Mouse (Mus musculus) B cell, adult (primary cell): ENCODE results near the gene Med4. TPM values are rescaled to one million over a fixed set of nuclear protein-coding genes. Genes with fewer than 3 reads are reported as not detected.

Source experiments
- total RNA-seq: library from RNA; stranded (reverse); gene quantifications from 4 replicates; pipeline ENCODE4 v1.2.4, GENCODE M21; 2023; ENCODE audit not compliant: inconsistent age

Med4 gene
- 44.0 to 53.9 TPM (median 52.3 TPM) in 4 replicates for total RNA-seq

GRCm38 (mm10) chr14:73509765-73510423, at the start of gene Med4:
TSS of gene Med4 (plus strand) at chr14:73510025.

GRCm38 (mm10) chr14:73524766-73525448, 15.1 kb downstream of the Med4 start, which contains the start of gene Sucla2:
TSS of gene Sucla2 (plus strand) at chr14:73525319.

GRCm38 (mm10) chr14:73548051-73548450, 38.2 kb downstream of the Med4 start, which contains the start of gene Nudt15:
TSS of gene Nudt15 (minus strand) at chr14:73548242.

Other genes with a start within 250 kb of the Med4 start
- gene Rb1, start 184.2 kb upstream of the Med4 start, total RNA-seq = 88.2 to 101 TPM (median 96.6 TPM) in 4 replicates
- gene Itm2b, start 124.7 kb upstream of the Med4 start, total RNA-seq = 357 to 404 TPM (median 371 TPM) in 4 replicates
- 40.6 to 42.5 TPM (median 41.4 TPM) in 4 replicates for gene Sucla2, start 15.3 kb downstream of the Med4 start, total RNA-seq
- 20.1 to 25.4 TPM (median 22.0 TPM) in 4 replicates for gene Nudt15, start 38.2 kb downstream of the Med4 start, total RNA-seq
- gene Gm21750, start 151.2 kb downstream of the Med4 start, total RNA-seq = not detected in 4 replicates